Mouse (Mus musculus) brain, embryonic 18.5 days (tissue): ENCODE data around the gene Copa.

Source experiments
- DNase-seq: peaks from one replicate; pipeline ENCODE4 v3.0.0-alpha.2; 2012; ENCODE audit warnings: low read depth, low spot score

Copa gene

GRCm38 (mm10) chr1:172140825-172141224 lies 58.5 kb downstream of the Copa start:
- no peak for DNase-seq

GRCm38 (mm10) chr1:172141529-172141928 lies 59.2 kb downstream of the Copa start:
- DNase-seq: no peak

- DNase-seq: no peak
These were observed 61.2 kb downstream of the Copa start for GRCm38 (mm10) chr1:172143570-172143969.

- peak; percentile 84 for DNase-seq
These were observed 65.5 kb downstream of the Copa start, which contains the start of gene Dcaf8 for GRCm38 (mm10) chr1:172147835-172148278. Gene Dcaf8, plus strand, starts transcription at chr1:172148084.

GRCm38 (mm10) chr1:172148279-172148954 lies 66.1 kb downstream of the Copa start:
- DNase-seq: no peak

GRCm38 (mm10) chr1:172148955-172149815 lies 66.9 kb downstream of the Copa start:
- DNase-seq: no peak

- no peak for DNase-seq
These were observed 72.2 kb downstream of the Copa start for GRCm38 (mm10) chr1:172154536-172154935.

- no peak for DNase-seq
These were observed 73.2 kb downstream of the Copa start for GRCm38 (mm10) chr1:172155518-172155917.

GRCm38 (mm10) chr1:172159970-172160369 lies 77.6 kb downstream of the Copa start:
- DNase-seq: no peak

- no peak for DNase-seq
These were observed 78.2 kb downstream of the Copa start for GRCm38 (mm10) chr1:172160508-172160907.

- no peak for DNase-seq
These were observed 79.7 kb downstream of the Copa start for GRCm38 (mm10) chr1:172162009-172162408.

GRCm38 (mm10) chr1:172162959-172163358 lies 80.6 kb downstream of the Copa start:
- DNase-seq: no peak

- no peak for DNase-seq
These were observed 85.6 kb downstream of the Copa start for GRCm38 (mm10) chr1:172167911-172168310.

- no peak for DNase-seq
These were observed 87.5 kb downstream of the Copa start for GRCm38 (mm10) chr1:172169809-172170208.
